Mouse (Mus musculus): ENCODE data around the gene Serpini2. TPM values are rescaled to one million over a fixed set of nuclear protein-coding genes. Genes with fewer than 3 reads are reported as not detected.
"Not testable (repeated sequence)": the region's sequence is repeated elsewhere in the genome, so short reads cannot be mapped to it uniquely, and the experiment has no call there.

The Serpini2 gene
- total RNA-seq (2022), result not detected

DNA sequence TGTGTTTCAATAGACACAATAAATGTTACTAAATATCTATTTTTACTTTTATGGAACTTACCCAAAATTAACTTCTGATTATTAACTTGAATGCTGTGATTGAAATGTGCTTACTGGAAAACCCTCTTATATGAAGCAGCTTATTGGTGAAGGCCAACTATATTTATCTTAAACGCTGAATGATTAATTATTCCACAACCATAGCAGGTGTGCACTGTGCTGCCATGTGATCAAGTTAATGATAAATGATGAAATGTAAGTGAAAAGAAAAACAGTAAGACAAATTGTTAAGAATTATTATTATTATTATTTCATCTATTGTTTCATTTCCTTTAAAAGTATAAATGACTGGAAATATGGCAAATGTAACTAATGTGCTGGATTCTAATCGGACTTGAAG lies at the start of gene Serpini2:
Serpini2 (minus strand) TSS at position 101 of the 400 bp plus-strand sequence.
- DNase-seq (ENCODE audit: low spot score in 2 of 2), result no peak

DNA sequence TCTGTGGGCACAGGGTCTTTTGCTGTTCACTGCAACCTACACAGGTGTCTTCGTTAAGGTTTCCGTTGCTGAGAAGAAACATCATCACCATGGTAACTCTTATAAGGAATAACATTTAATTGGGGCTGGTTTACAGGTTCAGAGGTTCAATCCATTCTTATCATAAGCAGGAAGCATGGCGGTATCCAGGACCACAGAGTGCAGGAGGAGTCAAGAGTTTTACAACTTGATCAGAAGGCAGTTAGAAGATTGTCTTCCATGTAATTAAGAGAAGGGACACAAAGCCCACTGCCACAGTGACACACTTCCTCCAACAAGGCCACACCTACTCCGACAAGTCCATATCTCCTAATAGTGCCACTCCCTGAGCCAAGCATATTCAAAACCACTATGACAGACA lies 39.0 kb upstream of the Serpini2 start:
- no peak for DNase-seq (ENCODE audit: low spot score in 2 of 2)

DNA sequence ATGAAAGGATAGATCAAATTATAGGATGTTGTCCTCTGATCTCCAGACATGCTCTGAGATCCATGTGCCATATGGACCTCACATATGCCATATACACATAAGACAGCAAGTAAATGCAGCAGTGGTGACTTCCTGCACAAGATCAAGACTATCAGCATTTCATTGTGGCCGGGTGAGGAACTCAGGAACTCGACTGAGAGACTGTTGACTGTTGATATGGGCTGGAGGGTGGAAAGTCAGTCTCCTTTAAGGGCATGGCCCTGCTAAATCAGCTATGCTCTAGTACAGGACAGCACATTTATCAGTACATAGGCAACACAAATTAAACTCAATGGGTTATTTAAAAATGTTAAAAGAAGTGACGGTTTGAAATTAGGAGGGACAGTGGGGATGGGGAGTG lies 38.4 kb upstream of the Serpini2 start:
- DNase-seq (ENCODE audit: low spot score in 2 of 2), result no peak

DNA sequence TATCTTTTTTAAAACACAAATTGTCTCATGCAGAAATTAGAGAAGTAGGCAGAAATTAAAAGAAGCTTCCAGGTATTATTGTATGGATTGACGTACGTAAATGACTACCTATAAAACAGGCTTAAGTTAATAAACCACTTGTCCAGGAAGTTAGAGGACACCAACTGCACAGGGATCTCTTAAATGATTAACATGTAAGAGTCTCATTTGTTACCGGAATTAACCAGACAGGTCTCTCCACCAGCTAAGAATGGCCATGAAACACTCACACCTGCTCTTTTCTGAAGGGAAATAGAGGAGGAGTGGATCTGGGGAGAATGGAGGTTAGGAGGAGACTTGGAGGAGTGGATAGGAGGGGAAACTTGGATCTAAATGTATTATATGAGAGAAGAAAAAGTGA lies 35.7 kb upstream of the Serpini2 start:
- no peak for DNase-seq (ENCODE audit: low spot score in 2 of 2)

DNA sequence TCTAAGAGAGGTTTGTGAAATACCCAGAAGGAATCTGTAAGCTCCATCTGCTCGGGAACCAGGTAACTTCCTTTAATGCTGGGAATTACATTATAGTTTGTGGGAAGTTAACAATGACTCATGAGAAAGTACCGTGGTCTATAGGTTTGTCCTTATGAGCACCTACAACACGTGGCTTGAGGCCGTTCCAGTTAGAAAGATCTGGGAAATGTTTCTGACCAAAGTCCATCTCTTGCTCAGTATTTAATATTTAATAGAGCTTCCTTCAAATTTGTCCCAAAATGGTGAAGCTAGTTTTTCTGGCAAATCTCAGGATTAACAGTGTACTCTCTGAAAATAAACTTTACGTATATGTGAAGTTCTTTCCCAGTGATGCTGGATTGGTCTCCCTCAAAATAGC lies 34.7 kb upstream of the Serpini2 start:
- DNase-seq (ENCODE audit: low spot score in 2 of 2), result no peak

DNA sequence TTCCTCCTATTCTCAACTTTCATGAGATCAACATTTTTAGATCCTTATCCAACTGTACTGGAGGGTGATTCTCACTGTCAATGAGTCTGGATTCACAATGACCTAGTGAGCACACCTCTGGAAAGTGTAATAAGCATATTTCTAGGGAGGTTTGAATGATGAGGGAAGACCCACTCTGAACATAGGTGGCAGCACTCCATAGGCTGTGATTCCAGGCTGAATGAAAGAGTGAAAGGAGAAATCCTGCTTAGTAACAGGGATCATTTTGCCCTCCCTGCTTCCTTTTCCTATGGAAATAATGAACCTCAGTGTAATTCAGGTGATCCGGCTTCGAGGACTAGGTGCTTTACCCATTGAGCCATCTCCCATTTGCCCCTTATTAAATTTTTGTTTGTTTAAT lies 31.2 kb upstream of the Serpini2 start:
- no peak for DNase-seq (ENCODE audit: low spot score in 2 of 2)

DNA sequence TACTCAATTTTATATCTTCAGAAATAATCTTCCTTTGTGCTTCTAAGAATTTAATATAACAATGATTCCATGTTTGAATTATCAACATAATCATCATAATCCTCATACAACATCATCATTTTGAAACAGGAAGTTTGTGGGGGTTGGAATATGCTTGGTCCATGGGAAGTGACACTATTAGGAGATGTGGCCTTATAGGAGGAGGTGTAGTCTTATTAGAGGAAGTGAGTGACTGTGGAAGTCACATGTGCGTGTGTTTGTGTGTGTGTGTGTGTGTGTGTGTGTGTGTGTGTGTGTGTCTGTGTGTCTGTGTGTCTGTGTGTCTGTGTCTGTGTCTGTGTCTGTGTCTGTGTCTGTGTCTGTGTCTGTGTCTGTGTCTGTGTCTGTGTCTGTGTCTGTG lies 29.6 kb upstream of the Serpini2 start:
- DNase-seq (ENCODE audit: low spot score in 2 of 2), result not testable (repeated sequence)

DNA sequence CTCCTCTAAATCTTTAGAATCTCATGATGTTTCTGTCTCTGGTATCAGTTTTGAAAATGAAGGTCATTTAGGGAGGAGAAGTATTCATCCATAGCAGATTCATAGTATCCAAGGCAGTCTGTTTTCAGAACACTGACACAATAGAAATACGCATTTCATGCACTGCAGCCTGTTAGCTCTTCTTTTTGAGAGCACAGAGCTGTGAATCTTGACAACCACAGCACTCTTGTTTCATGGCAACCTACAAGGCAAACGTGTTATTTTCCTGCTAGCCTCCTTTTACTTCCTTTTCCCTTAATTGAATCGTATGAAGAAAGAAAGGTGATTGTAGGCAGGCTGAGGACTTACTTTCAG lies 27.9 kb upstream of the Serpini2 start:
- no peak for DNase-seq (ENCODE audit: low spot score in 2 of 2)

DNA sequence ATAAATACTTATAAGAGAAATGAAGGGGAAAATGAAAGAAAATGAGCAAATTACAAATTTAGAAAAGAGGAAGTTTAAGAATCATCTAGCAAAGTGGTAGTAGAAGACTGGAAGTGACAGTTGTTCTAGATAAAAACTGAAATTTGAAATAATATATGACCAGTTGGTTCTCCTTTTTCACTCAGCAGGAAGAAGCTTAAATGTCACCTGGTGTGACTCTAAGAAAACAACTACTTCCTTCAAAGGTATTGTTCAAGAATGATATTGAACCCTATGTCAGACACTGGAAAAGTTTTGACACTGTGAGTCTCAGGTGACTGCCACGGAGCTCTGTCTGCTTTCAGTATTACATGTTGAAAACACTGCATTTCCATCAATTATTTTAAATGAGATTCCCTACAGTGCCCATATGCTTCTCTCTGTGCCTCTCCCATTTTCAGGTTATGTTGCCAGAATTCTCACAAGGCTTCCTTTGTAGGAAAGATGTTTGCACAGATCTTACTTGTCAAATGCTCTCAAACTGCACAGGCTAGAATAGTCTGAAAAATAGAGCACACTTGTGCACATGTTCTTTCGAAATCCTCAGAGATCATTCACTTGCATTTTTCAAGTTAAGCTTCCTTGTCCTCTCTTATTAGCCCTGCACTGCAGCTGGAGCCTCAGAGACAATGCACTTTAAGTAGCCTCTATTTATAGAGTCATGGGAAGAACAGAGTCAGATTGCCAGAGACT lies 27.3 kb upstream of the Serpini2 start:
- no peak for DNase-seq (ENCODE audit: low spot score in 2 of 2)

DNA sequence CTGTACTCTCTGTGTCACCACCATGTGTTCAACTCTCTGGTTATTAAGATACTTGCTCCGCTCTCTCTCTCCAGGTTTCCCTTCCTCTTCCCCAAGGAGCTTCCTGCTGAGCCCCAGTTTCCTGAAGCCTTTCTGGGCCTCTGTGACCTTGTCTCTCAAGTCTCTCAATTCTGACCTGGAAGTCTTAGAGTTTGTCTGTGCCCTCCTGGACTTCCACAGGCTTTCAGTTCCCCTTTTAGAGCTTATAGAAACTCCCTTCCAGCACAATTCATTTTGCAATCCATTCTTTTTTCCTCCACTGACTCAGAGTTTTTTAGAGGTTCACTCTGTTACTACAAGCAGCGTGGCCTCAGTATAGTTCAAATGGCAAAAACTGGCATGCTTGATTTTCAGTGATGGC lies 23.4 kb upstream of the Serpini2 start:
- no peak for DNase-seq (ENCODE audit: low spot score in 2 of 2)

DNA sequence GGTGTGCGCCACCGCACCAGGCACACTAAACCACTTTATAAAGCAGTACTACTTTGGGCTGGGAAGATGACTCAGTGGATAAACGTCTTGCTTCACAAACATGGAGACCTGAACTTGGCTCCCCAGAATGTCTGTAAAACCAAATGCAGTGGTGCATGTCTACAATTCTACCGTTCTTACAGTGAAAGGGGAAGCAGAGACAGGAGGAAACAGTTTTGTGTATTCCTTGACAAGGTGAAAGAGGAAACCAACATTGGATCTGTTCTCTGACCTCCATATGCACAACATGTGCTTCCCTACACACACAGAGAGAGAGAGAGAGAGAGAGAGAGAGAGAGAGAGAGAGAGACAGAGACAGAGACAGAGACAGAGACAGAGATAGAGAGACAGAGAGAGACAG lies 7.6 kb upstream of the Serpini2 start:
- DNase-seq (ENCODE audit: low spot score in 2 of 2), result no peak

DNA sequence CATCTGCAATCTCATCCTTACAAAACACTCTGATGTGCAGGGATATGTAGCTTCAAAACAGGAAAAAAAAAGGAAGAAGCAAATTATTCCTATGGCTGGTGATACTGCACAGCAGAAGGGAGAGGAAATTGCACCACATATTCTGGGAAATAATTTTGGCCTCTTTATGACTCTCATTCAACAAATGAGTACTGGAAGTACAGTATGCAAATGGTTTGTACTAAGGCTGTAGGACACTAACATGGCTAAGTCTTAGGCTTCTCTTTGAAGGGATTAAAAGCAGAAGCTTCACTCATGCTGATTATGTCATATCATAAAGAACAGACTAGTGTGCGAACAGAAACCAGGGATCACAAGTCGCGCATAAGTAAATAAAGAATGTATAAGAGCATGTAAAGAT lies 6.6 kb upstream of the Serpini2 start:
- no peak for DNase-seq (ENCODE audit: low spot score in 2 of 2)

DNA sequence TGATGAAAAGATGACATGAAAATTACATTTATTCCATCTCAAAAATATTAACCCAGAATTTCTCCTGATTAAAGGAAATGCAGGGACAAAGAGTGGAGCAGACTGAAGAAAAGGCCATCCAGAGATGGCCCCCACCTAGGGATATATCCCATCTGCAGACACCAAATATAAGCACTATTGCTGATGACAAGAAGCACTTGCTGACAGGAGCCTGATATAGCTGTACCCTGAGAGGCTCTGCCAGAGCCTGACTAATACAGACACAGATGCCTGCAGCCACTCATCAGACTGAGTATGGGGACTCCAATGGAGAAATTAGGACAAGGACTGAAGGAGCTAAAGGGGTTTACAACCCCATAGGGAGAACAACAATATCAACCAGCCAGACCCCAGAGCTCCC lies 5.2 kb upstream of the Serpini2 start:
- no peak for DNase-seq (ENCODE audit: low spot score in 2 of 2)

DNA sequence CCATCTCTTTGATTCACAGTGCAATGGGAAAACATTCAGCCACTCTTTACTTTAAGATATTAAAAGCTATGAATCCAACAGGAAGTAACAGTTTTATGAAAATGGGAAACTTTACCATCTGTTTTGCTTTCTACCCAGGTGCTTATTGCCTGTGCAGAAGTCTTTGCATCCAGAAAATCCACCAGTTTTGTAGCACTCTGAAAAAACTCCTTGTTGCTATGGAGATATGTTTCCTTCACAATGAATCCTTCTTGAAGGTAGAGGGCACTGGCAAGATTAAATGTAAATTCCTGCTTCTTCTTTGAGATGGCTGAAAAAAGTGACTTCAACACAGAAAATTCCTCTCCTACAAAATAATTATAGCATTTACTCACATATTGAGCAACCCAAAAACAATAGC lies 10.5 kb downstream of the Serpini2 start:
- DNase-seq (ENCODE audit: low spot score in 2 of 2), result no peak

DNA sequence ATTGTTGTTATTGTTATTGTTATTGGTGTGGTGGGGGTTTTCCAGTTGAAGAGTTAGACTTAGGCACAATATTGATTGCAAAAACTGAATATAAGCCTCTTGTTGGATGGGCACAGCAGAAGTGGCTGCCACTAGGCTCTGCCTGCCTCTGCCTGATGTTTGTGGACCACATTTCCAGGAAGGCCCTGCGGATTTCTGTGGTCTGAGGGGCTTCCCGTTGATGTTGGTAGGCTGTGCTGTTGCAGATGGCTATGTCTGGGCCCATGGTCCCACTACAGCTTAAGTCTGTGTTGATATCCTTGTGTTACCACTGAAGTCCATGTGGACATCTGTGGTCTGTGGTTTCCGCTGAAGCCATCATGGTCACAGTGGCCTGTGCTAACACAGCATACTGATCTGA lies 50.2 kb downstream of the Serpini2 start:
- DNase-seq (ENCODE audit: low spot score in 2 of 2), result no peak

DNA sequence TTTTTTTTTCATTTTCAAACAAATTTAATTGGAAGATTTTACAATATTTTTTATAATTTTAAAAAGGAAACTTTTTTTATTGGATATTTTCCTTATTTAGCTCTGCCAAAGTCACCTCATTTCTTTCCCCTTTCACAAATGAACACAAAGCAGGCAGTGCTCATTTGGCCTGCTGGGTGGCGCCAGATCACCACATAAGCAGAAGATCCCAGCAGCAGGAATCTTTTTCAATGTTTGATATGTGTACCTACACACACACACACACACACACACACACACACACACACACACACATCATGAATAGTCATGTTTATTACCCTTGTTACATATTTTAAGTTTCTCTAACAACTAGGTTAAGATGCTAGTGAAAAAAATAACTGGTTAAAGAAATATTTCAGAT lies 50.7 kb downstream of the Serpini2 start:
- no peak for DNase-seq (ENCODE audit: low spot score in 2 of 2)

DNA sequence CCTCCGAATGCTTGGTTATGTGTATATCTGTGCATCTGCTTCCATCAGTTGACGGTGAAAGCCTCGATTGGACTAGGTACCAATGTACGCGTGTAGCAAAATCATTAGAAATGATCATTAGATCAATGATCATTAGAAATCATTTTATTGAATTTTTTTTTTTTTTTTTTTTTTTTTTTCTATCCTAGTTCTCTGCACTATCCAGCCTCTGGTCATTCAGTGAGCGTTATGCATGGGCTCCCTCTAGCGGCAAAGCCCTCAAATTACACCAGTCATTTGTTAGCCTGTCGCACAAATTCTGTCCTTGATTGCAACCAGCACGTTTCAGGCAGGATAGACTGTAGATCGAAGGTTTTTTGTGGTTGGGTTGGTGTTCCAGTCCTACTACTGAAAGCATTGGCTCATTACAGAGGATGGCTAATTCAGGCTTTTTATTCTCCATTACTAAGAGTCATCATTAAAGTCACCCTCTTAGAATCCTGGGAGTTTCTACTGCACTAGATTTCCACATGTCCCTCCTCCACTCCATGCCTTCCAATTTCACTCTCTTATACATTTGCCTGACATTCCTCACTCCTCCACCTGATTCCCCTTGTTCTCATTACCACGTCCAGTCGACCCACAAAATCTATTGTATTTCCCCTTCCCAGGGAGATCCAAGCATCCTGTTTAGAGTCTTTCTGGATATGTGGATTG lies 66.9 kb downstream of the Serpini2 start:
- DNase-seq (ENCODE audit: low spot score in 2 of 2), result no peak

Other genes starting within 250 kb of the Serpini2 start
- not detected for gene Zbbx, start 105.0 kb downstream of the Serpini2 start, total RNA-seq (2022)
- not detected for gene Wdr49, start 212.1 kb upstream of the Serpini2 start, total RNA-seq (2022)